Mouse (Mus musculus) cortical plate, adult 2 months (tissue): ENCODE results near the gene Nampt. TPM values are rescaled to one million over a fixed set of nuclear protein-coding genes. Genes with fewer than 3 reads are reported as not detected.
"Not testable (repeated sequence)": the region's sequence is repeated elsewhere in the genome, so short reads cannot be mapped to it uniquely, and the experiment has no call there.

ENCODE experiments used
- H3K27ac ChIP-seq: fragments of 200-500 bp; 2 replicates; pipeline ENCODE4 v1.5.1; 2012; ENCODE audit warnings: low read length, control low read depth, inconsistent platforms; ENCODE audit not compliant: insufficient read depth
- H3K4me1 ChIP-seq: fragments of 200-500 bp; 2 replicates; pipeline ENCODE4 v1.6.1; 2011; ENCODE audit warnings: low read length; ENCODE audit not compliant: control insufficient read depth, insufficient read depth
- H3K4me3 ChIP-seq: fragments of 200-500 bp; 2 replicates; pipeline ENCODE4 v1.5.1; 2011; ENCODE audit warnings: mild to moderate bottlenecking, low read length, control low read depth; ENCODE audit not compliant: insufficient read depth
- CTCF ChIP-seq: fragments of 200-500 bp; IDR thresholded peaks from 2 replicates; pipeline ENCODE4 v1.5.1; 2011; ENCODE audit warnings: mild to moderate bottlenecking, control low read depth, low read length; ENCODE audit not compliant: insufficient read depth; ENCODE audit errors: extremely low read depth
- POLR2A ChIP-seq: fragments of 200-500 bp; IDR thresholded peaks from 2 replicates; pipeline ENCODE4 v1.6.1; 2011; ENCODE audit warnings: mild to moderate bottlenecking, low read length, control low read depth; ENCODE audit not compliant: insufficient read depth; ENCODE audit errors: extremely low read depth
- polyA plus RNA-seq: library from polyadenylated mRNA; depleted of rRNA; stranded (reverse); fragments of >200 nt; gene quantifications from 2 replicates; pipeline ENCODE4 v1.2.3, GENCODE M21; 2012; rRNA removed

Nampt gene
- polyA plus RNA-seq, 1 experiment = 26.4 TPM

GRCm38 (mm10) chr12:32890455-32890854, 71.1 kb downstream of the Nampt start:
- no peak for TF ChIP-seq CTCF
- no peak for TF ChIP-seq POLR2A
- no peaks in the 10 kb centered on the region for H3K4me1 ChIP-seq
- no peak overlapping the region for H3K27ac ChIP-seq
- H3K4me3 ChIP-seq = no peak overlapping the region

- not testable (repeated sequence) for H3K4me1 ChIP-seq, H3K27ac ChIP-seq, H3K4me3 ChIP-seq
Measured at GRCm38 (mm10) chr12:32891271-32891670, 71.9 kb downstream of the Nampt start.

- peaks cover 3% of the 10 kb centered on the region for H3K4me1 ChIP-seq
- TF ChIP-seq POLR2A (no peak), CTCF (no peak)
- no peak overlapping the region for H3K4me3 ChIP-seq
- no peak overlapping the region for H3K27ac ChIP-seq
Measured at GRCm38 (mm10) chr12:32893212-32893611, 73.9 kb downstream of the Nampt start.

- Histone ChIP-seq H3K4me3 (no peak overlapping the region), H3K4me1 (peaks cover 3% of the 10 kb centered on the region), H3K27ac (no peak overlapping the region)
- TF ChIP-seq POLR2A (no peak), CTCF (no peak)
Measured at GRCm38 (mm10) chr12:32895806-32896205, 76.5 kb downstream of the Nampt start.

GRCm38 (mm10) chr12:32896496-32896895, 77.2 kb downstream of the Nampt start:
- Histone ChIP-seq H3K4me3 (no peak overlapping the region), H3K27ac (no peak overlapping the region), H3K4me1 (peaks cover 3% of the 10 kb centered on the region)
- TF ChIP-seq CTCF (no peak), POLR2A (no peak)

- TF ChIP-seq POLR2A (no peak), CTCF (peak; percentile 97)
- Histone ChIP-seq H3K4me3 (no peak overlapping the region), H3K27ac (no peak overlapping the region), H3K4me1 (peaks cover 3% of the 10 kb centered on the region)
Measured at GRCm38 (mm10) chr12:32897199-32898120, 78.1 kb downstream of the Nampt start.

GRCm38 (mm10) chr12:32901005-32901404, 81.7 kb downstream of the Nampt start:
- H3K4me1 ChIP-seq = peaks cover 3% of the 10 kb centered on the region
- H3K27ac ChIP-seq = no peak overlapping the region
- no peak for TF ChIP-seq POLR2A
- no peak for TF ChIP-seq CTCF
- no peak overlapping the region for H3K4me3 ChIP-seq

Other genes starting within 250 kb of the Nampt start
- 44.7 and 48.2 TPM in 2 replicates for gene Sypl, start 134.3 kb downstream of the Nampt start, polyA plus RNA-seq